ENCODE assay signal across 24 mouse cellular contexts in genomic region chr12:86275731-86276130, GRCm38 (mm10). TPM values are rescaled to one million over a fixed set of nuclear protein-coding genes. Genes with fewer than 3 reads are reported as not detected.
DNase-seq lines count a peak whose midpoint lies in the region; ATAC-seq lines count a peak whose summit lies in the region.
"Had no signal": no experiment of that assay in that cellular context is flagged by ENCODE, and none has a peak within 500 bp of the region (broad histone marks: within the 10 kb centered on the region; RNA-seq: fewer than 3 reads in every experiment).

No protein-coding gene starts in this region.

- H3K27ac ChIP-seq in kidney, embryonic 15.5 days: no peak overlapping the region
- H3K27ac ChIP-seq in kidney, embryonic 14.5 days (ENCODE audit: low read depth, low read length): no peak overlapping the region
- H3K27ac ChIP-seq: embryonic facial prominence, embryonic 10.5 days; embryonic facial prominence, embryonic 12.5 days had no signal

- H3K4me3 ChIP-seq in kidney, embryonic 15.5 days (replicated peaks): no peak overlapping the region
- no peak overlapping the region for H3K4me3 ChIP-seq in kidney, embryonic 14.5 days (ENCODE audit: low read length)
- H3K4me3 ChIP-seq: embryonic facial prominence, embryonic 10.5 days; embryonic facial prominence, embryonic 12.5 days; forebrain, embryonic 13.5 days; forebrain, embryonic 15.5 days had no signal

- H3K36me3 ChIP-seq in kidney, embryonic 15.5 days: peaks cover 46% of the 10 kb centered on the region
- H3K36me3 ChIP-seq in kidney, embryonic 14.5 days (ENCODE audit: control insufficient read depth, insufficient read depth, low read length): peaks cover 16% of the 10 kb centered on the region

- no peaks in the 10 kb centered on the region for H3K4me1 ChIP-seq in kidney, embryonic 15.5 days
- no peaks in the 10 kb centered on the region for H3K4me1 ChIP-seq in kidney, embryonic 14.5 days (ENCODE audit: control insufficient read depth, insufficient read depth, low read length)
- H3K4me1 ChIP-seq: embryonic facial prominence, embryonic 10.5 days; embryonic facial prominence, embryonic 12.5 days had no signal

- no peak for ATAC-seq in kidney, embryonic 15.5 days (replicated peaks; ENCODE audit: low FRiP score)
- no peak for ATAC-seq in kidney, embryonic 14.5 days (ENCODE audit: low FRiP score, low TSS enrichment)
- ATAC-seq: activated CD4-positive, CD25-positive, alpha-beta regulatory T cell, adult 4 months; CD4-positive, CD25-positive, alpha-beta regulatory T cell, adult 4 months; forebrain, embryonic 13.5 days; forebrain, embryonic 15.5 days; Patski had no signal

- H3K9me3 ChIP-seq in kidney, embryonic 15.5 days (replicated peaks): no peaks in the 10 kb centered on the region
- no peaks in the 10 kb centered on the region for H3K9me3 ChIP-seq in kidney, embryonic 14.5 days (ENCODE audit: control insufficient read depth, low read length)
- H3K9me3 ChIP-seq: embryonic facial prominence, embryonic 10.5 days; embryonic facial prominence, embryonic 12.5 days; forebrain, embryonic 13.5 days; forebrain, embryonic 15.5 days; G1E had no signal

- no peak overlapping the region for H3K4me2 ChIP-seq in kidney, embryonic 15.5 days
- H3K4me2 ChIP-seq in kidney, embryonic 14.5 days (replicated peaks; ENCODE audit: low read depth, low read length): no peak overlapping the region
- H3K4me2 ChIP-seq: embryonic facial prominence, embryonic 12.5 days; forebrain, embryonic 13.5 days; forebrain, embryonic 15.5 days had no signal

- H3K27me3 ChIP-seq in kidney, embryonic 15.5 days: no peaks in the 10 kb centered on the region
- H3K27me3 ChIP-seq in kidney, embryonic 14.5 days (ENCODE audit: control insufficient read depth, insufficient read depth, low read length): no peaks in the 10 kb centered on the region
- H3K27me3 ChIP-seq: CH12.LX; embryonic facial prominence, embryonic 12.5 days; forebrain, embryonic 13.5 days; forebrain, embryonic 15.5 days; Patski had no signal

- no peak overlapping the region for H3K9ac ChIP-seq in kidney, embryonic 15.5 days
- no peak overlapping the region for H3K9ac ChIP-seq in kidney, embryonic 14.5 days (ENCODE audit: low read depth, low read length)
- H3K9ac ChIP-seq: embryonic facial prominence, embryonic 12.5 days; forebrain, embryonic 13.5 days; forebrain, embryonic 15.5 days had no signal

- peak; percentile 48 for DNase-seq in kidney, adult 11 months
- DNase-seq in kidney, adult 18-20 months: no peak
- peak; percentile 16 to 50 for DNase-seq in kidney, adult 8-10 months
- DNase-seq in kidney, postnatal 14 days: peak; percentile 31
- DNase-seq: adrenal gland, adult 8-10 months; adrenal gland, postnatal 14 days; adrenal gland, postnatal 36 days; B cell, adult 2 months; cerebellum, adult 11-12 months; cerebellum, adult 2 months; cerebellum, adult 9-10 months; cerebellum, postnatal 10 days; cerebellum, postnatal 25 days had no signal

- WGBS in kidney, embryonic 15.5 days: 82% methylated on average over 3 of the region's 3 CpGs
- 87% methylated on average over 3 of the region's 3 CpGs for WGBS in kidney, embryonic 14.5 days

RNA-seq across cellular contexts. Expression of gene Gpatch2l, which starts 34.1 kb away (rescaled TPM):
- polyA plus RNA-seq in kidney, embryonic 15.5 days (2015; fragmentation: Nextera tagmentation; extraction: Ambion mirVana): 14.6 and 15.3 TPM in 2 replicates
- 6.5 and 14.9 TPM in 2 replicates for polyA plus RNA-seq in kidney, embryonic 14.5 days (2014; fragmentation: Nextera tagmentation; extraction: Ambion mirVana)
